Mouse (Mus musculus): Measurements from ENCODE around the gene Tln2.

Gene Tln2

GRCm38 (mm10) chr9:67477445-67477844 is 82.1 kb downstream of the Tln2 start:
- in situ Hi-C loops (cut with MboI, MseI): no loop called here

GRCm38 (mm10) chr9:67476184-67476583 is 83.3 kb downstream of the Tln2 start:
- in situ Hi-C loops (cut with MboI, MseI): no loop called here

GRCm38 (mm10) chr9:67463440-67464122 is 95.9 kb downstream of the Tln2 start:
- in situ Hi-C loops (cut with MboI, MseI): no loop called here

- in situ Hi-C loops (cut with MboI, MseI): no loop called here
Observed at GRCm38 (mm10) chr9:67441484-67441883, 118.0 kb downstream of the Tln2 start.

- in situ Hi-C loops (cut with MboI, MseI): no loop called here
Observed at GRCm38 (mm10) chr9:67437511-67437910, 122.0 kb downstream of the Tln2 start.

GRCm38 (mm10) chr9:67435333-67436154 is 124.0 kb downstream of the Tln2 start:
- in situ Hi-C loops (cut with MboI, MseI): no loop called here

- in situ Hi-C loops (cut with MboI, MseI): no loop called here
Observed at GRCm38 (mm10) chr9:67429199-67429892, 130.2 kb downstream of the Tln2 start.

GRCm38 (mm10) chr9:67428306-67429047 is 131.0 kb downstream of the Tln2 start:
- in situ Hi-C loops (cut with MboI, MseI): no loop called here

- in situ Hi-C loops (cut with MboI, MseI): no loop called here
Observed at GRCm38 (mm10) chr9:67426304-67426703, 133.2 kb downstream of the Tln2 start.

- in situ Hi-C loops (cut with MboI, MseI): no loop called here
Observed at GRCm38 (mm10) chr9:67424110-67424509, 135.4 kb downstream of the Tln2 start.

GRCm38 (mm10) chr9:67418092-67418491 is 141.4 kb downstream of the Tln2 start:
- in situ Hi-C loops (cut with MboI, MseI): no loop called here

- in situ Hi-C loops (cut with MboI, MseI): no loop called here
Observed at GRCm38 (mm10) chr9:67410667-67411066, 148.8 kb downstream of the Tln2 start.

GRCm38 (mm10) chr9:67404736-67405135 is 154.8 kb downstream of the Tln2 start:
- in situ Hi-C loops (cut with MboI, MseI): no loop called here

- in situ Hi-C loops (cut with MboI, MseI): no loop called here
Observed at GRCm38 (mm10) chr9:67399563-67399962, 159.9 kb downstream of the Tln2 start.

GRCm38 (mm10) chr9:67397756-67398155 is 161.7 kb downstream of the Tln2 start:
- in situ Hi-C loops (cut with MboI, MseI): no loop called here

GRCm38 (mm10) chr9:67396446-67396845 is 163.1 kb downstream of the Tln2 start:
- in situ Hi-C loops (cut with MboI, MseI): no loop called here

- in situ Hi-C loops (cut with MboI, MseI): no loop called here
Observed at GRCm38 (mm10) chr9:67384028-67384590, 175.4 kb downstream of the Tln2 start.

- in situ Hi-C loops (cut with MboI, MseI): no loop called here
Observed at GRCm38 (mm10) chr9:67380095-67380494, 179.4 kb downstream of the Tln2 start.

- in situ Hi-C loops (cut with MboI, MseI): no loop called here
Observed at GRCm38 (mm10) chr9:67378772-67379171, 180.7 kb downstream of the Tln2 start.

GRCm38 (mm10) chr9:67368078-67368477 is 191.4 kb downstream of the Tln2 start:
- in situ Hi-C loops (cut with MboI, MseI): no loop called here

- in situ Hi-C loops (cut with MboI, MseI): no loop called here
Observed at GRCm38 (mm10) chr9:67362511-67362910, 197.0 kb downstream of the Tln2 start.
